8 mouse cellular contexts compared by ENCODE assay signal in the genomic region with DNA sequence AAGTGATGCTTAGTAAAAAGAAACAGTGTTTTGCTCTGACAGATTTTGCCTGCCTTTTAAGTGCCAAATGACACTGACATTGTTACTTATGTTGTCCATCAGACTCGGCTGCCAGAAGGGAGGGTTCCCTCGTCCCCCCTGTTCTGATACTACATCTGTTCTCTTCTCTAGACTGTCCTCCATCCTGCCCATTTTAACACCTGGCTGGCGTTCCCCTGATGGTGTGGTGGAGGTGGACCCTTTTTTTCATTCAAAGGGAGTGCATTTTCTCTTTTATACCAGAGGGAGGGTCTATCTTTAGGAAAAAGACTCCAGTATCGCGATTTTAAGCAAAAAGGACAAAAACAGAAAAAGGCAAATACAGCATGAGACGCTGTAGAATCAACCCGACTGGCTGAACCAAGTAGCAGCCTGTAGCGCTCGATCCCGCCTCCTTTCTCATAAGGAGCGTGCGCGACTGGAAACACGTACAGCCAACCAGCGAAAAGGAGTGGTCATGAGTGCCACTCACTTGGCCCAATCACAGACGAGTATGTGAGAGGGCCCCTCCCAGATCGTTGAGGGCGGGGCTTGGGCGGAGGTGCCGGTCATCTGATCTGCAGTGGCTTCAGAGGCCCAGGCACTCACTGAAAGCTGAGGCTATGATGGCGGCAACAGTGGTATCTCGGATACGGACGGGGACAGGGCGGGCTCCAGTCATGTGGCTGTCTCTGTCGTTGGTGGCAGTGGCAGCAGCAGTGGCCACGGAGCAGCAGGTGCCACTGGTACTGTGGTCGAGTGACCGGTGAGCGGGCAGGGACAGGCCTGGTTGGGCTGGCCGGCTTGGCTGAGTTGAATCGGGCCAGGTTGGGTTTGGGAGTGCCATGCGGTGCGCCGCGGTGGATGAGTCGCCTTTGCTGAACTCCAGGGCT. TPM values are rescaled to one million over a fixed set of nuclear protein-coding genes. Genes with fewer than 3 reads are reported as not detected.
DNase-seq lines count a peak whose midpoint lies in the region; ATAC-seq and TF ChIP-seq lines count a peak whose summit lies in the region.

TSS of gene Atp6ap1 (plus strand) at position 560 of the 911 bp plus-strand sequence.

- peak within 1 kb of the TSS; percentile 54 for H3K4me2 ChIP-seq in lung, postnatal 0 days (replicated peaks; ENCODE audit: low read depth, low read length)

- no peak for TF ChIP-seq CTCF in lung, postnatal 0 days (IDR thresholded peaks at IDR 0.05)

- H3K36me3 ChIP-seq in lung, postnatal 0 days (ENCODE audit: insufficient read depth, low read length) = no peaks in the 10 kb centered on the region

- DNase-seq in MEL-GATA-1-ER (ENCODE audit: extremely low read depth, low read depth) = peak; percentile 96
- DNase-seq in cerebellum, adult 8-10 months = peak; percentile 91
- peak; percentile 91 for DNase-seq in forelimb bud, embryonic 11.5 days (ENCODE audit: low read depth, low spot score)
- peak; percentile 96 for DNase-seq in layer of hippocampus, adult 9-11 months
- peak; percentile 96 for DNase-seq in lung, postnatal 0 days (ENCODE audit: low spot score)
- DNase-seq in ovary, postnatal 14 days (ENCODE audit: low spot score) = peak; percentile 78
- DNase-seq in thymus, postnatal 14 days = peak; percentile 92

- no peaks in the 10 kb centered on the region for H3K4me1 ChIP-seq in lung, postnatal 0 days (ENCODE audit: insufficient read depth, low read depth, low read length)

- H3K9me3 ChIP-seq in lung, postnatal 0 days (ENCODE audit: low read length) = no peaks in the 10 kb centered on the region

- WGBS in lung, postnatal 0 days = 11% methylated on average over 34 of the region's 37 CpGs

- no peaks in the 10 kb centered on the region for H3K27me3 ChIP-seq in lung, postnatal 0 days (replicated peaks; ENCODE audit: insufficient read depth, low read length)

- ATAC-seq in hematopoietic stem cell, adult 5-6 weeks (replicated peaks in 1 of 2; ENCODE audit: insufficient read depth in 1 of 2, low FRiP score in 2 of 2, low TSS enrichment in 1 of 2, low read depth in 1 of 2, poor library complexity in 2 of 2, severe bottlenecking in 2 of 2) = peak; percentile 99 to 100
- peak; percentile 99 for ATAC-seq in lung, postnatal 0 days

- peak within 1 kb of the TSS; percentile 54 for H3K4me3 ChIP-seq in lung, postnatal 0 days (ENCODE audit: low read depth, low read length)

- peak within 1 kb of the TSS; percentile 77 for H3K27ac ChIP-seq in lung, postnatal 0 days (ENCODE audit: low read length)

- no peak for TF ChIP-seq EP300 in lung, postnatal 0 days (IDR thresholded peaks at IDR 0.05)

- peak within 1 kb of the TSS; percentile 62; the same call in 1 of the 2 replicates for H3K9ac ChIP-seq in lung, postnatal 0 days (replicated peaks; ENCODE audit: low read depth)

RNA-seq across cellular contexts. Expression of gene Atp6ap1, which starts in this region (rescaled TPM):
- 156 and 166 TPM in 2 replicates for total RNA-seq in hematopoietic stem cell, adult 5-6 weeks (2017)
- polyA plus RNA-seq in lung, postnatal 0 days (2015; fragmentation: Nextera tagmentation; extraction: Ambion mirVana) = 129 and 140 TPM in 2 replicates

Comparison
In these comparisons a context has a peak if more than half of its experiments do, and no peak if none do; other contexts are left out.
1. Peak in every context shown above with its lines: DNase-seq, ATAC-seq, H3K4me3 ChIP-seq and H3K27ac ChIP-seq.